Mouse (Mus musculus) heart, embryonic 11.5 days (tissue): Measurements from ENCODE around the gene Trappc3. TPM values are rescaled to one million over a fixed set of nuclear protein-coding genes. Genes with fewer than 3 reads are reported as not detected.

Experiments used
- ATAC-seq: fragments of 200-750 bp; cut with Nextera tagmentation; replicated peaks from 2 replicates; pipeline ENCODE4 v1.8.0; 2017; ENCODE audit warnings: moderate library complexity; ENCODE audit not compliant: insufficient number of reproducible peaks, low FRiP score, low TSS enrichment
- H3K27ac ChIP-seq: fragments of 300-500 bp; sonication (generic); 2 replicates; pipeline ENCODE4 v1.5.1; 2014; ENCODE audit warnings: mild to moderate bottlenecking, low read depth, low read length
- H3K27me3 ChIP-seq: fragments of 300-500 bp; sonication (generic); 2 replicates; pipeline ENCODE4 v1.6.1; 2014; ENCODE audit warnings: mild to moderate bottlenecking, low read length, mixed read lengths; ENCODE audit not compliant: control insufficient read depth, insufficient read depth
- H3K36me3 ChIP-seq: fragments of 300-500 bp; sonication (generic); 2 replicates; pipeline ENCODE4 v1.6.1; 2014; ENCODE audit warnings: mild to moderate bottlenecking, low read length, moderate library complexity, mixed read lengths; ENCODE audit not compliant: control insufficient read depth, insufficient read depth
- H3K4me1 ChIP-seq: fragments of 300-500 bp; sonication (generic); 2 replicates; pipeline ENCODE4 v1.6.1; 2014; ENCODE audit warnings: low read length; ENCODE audit not compliant: control insufficient read depth, insufficient read depth
- H3K4me2 ChIP-seq: fragments of 300-500 bp; sonication (generic); 2 replicates; pipeline ENCODE4 v1.6.1; 2014; ENCODE audit warnings: mild to moderate bottlenecking, moderate library complexity
- H3K4me3 ChIP-seq: fragments of 300-500 bp; sonication (generic); 2 replicates; pipeline ENCODE4 v1.5.1; 2014; ENCODE audit warnings: low read depth, low read length
- H3K9ac ChIP-seq: fragments of 300-500 bp; sonication (generic); 2 replicates; pipeline ENCODE4 v1.6.1; 2014; ENCODE audit warnings: mild to moderate bottlenecking, low read depth, low read length, moderate library complexity
- H3K9me3 ChIP-seq: fragments of 300-500 bp; sonication (generic); replicated peaks from 2 replicates; pipeline ENCODE4 v1.6.1; 2016; ENCODE audit warnings: low read length; ENCODE audit not compliant: control insufficient read depth
- WGBS: fragments of 180-500 bp; shearing (Covaris S2); extraction: QIAGEN DNeasy Blood & Tissue Kit; methylation state at CpG from one replicate; pipeline ENCODE4 v1.1.7; 2014; ENCODE audit not compliant: insufficient replicate concordance; 5-methylcytosine and 5-hydroxymethylcytosine counted together
- polyA plus RNA-seq: library from polyadenylated mRNA; unstranded; fragments of >200 nt; fragmentation: Nextera tagmentation; extraction: Ambion mirVana; gene quantifications from 2 replicates; pipeline ENCODE4 v1.2.1, GENCODE M21; 2014

The Trappc3 gene
- polyA plus RNA-seq, 1 experiment from 2014 or later = 11.0 TPM

- no peak for ATAC-seq
- Histone ChIP-seq H3K9ac (no peak overlapping the region), H3K27ac (no peak overlapping the region), H3K4me2 (no peak overlapping the region), H3K9me3 (no peaks in the 10 kb centered on the region), H3K4me3 (no peak overlapping the region), H3K36me3 (no peaks in the 10 kb centered on the region), H3K4me1 (peaks cover 7% of the 10 kb centered on the region; the same call in 1 of the 2 replicates), H3K27me3 (peaks cover 54% of the 10 kb centered on the region)
- WGBS = 70% methylated on average over 6 of the region's 6 CpGs
Observed at GRCm38 (mm10) chr4:126295152-126295551, 33.0 kb downstream of the Trappc3 start.

GRCm38 (mm10) chr4:126295937-126296336 is 33.8 kb downstream of the Trappc3 start:
- peaks cover 59% of the 10 kb centered on the region for H3K27me3 ChIP-seq
- H3K4me2 ChIP-seq = no peak overlapping the region
- no peaks in the 10 kb centered on the region for H3K36me3 ChIP-seq
- no peak overlapping the region for H3K4me3 ChIP-seq
- no peak overlapping the region for H3K27ac ChIP-seq
- no peak overlapping the region for H3K9ac ChIP-seq
- ATAC-seq = no peak
- 30% methylated on average over 4 of the region's 4 CpGs for WGBS
- peaks cover 11% of the 10 kb centered on the region for H3K4me1 ChIP-seq
- H3K9me3 ChIP-seq = no peaks in the 10 kb centered on the region

- H3K27ac ChIP-seq = no peak overlapping the region
- no peaks in the 10 kb centered on the region for H3K9me3 ChIP-seq
- H3K27me3 ChIP-seq = peaks cover 64% of the 10 kb centered on the region
- WGBS = under 1% methylated on average over 34 of the region's 34 CpGs
- H3K9ac ChIP-seq = peak overlapping the region; percentile 57
- no peak for ATAC-seq
- peak overlapping the region; percentile 68 for H3K4me2 ChIP-seq
- peaks cover 17% of the 10 kb centered on the region for H3K4me1 ChIP-seq
- H3K36me3 ChIP-seq = no peaks in the 10 kb centered on the region
- peak overlapping the region; percentile 26 for H3K4me3 ChIP-seq
Observed at GRCm38 (mm10) chr4:126296617-126297101, 34.5 kb downstream of the Trappc3 start.

- Histone ChIP-seq H3K4me3 (peak overlapping the region; percentile 40), H3K9ac (peak overlapping the region; percentile 28; the same call in 1 of the 2 replicates), H3K4me2 (peak overlapping the region; percentile 66), H3K36me3 (no peaks in the 10 kb centered on the region; the same call in 1 of the 2 replicates), H3K9me3 (no peaks in the 10 kb centered on the region), H3K4me1 (peaks cover 17% of the 10 kb centered on the region), H3K27ac (no peak overlapping the region), H3K27me3 (peaks cover 71% of the 10 kb centered on the region)
- under 1% methylated on average over 50 of the region's 50 CpGs for WGBS
- ATAC-seq = no peak
Observed at GRCm38 (mm10) chr4:126300916-126301583, 38.9 kb downstream of the Trappc3 start.

- ATAC-seq = no peak
- WGBS = 4% methylated on average over 27 of the region's 27 CpGs
Observed at GRCm38 (mm10) chr4:126301584-126302309, 39.6 kb downstream of the Trappc3 start.

GRCm38 (mm10) chr4:126303877-126304276 is 41.8 kb downstream of the Trappc3 start:
- H3K9ac ChIP-seq = no peak overlapping the region
- H3K27ac ChIP-seq = no peak overlapping the region
- no peaks in the 10 kb centered on the region; the same call in 1 of the 2 replicates for H3K36me3 ChIP-seq
- peaks cover 10% of the 10 kb centered on the region for H3K4me1 ChIP-seq
- peaks cover 45% of the 10 kb centered on the region for H3K27me3 ChIP-seq
- no peak overlapping the region for H3K4me2 ChIP-seq
- no peaks in the 10 kb centered on the region for H3K9me3 ChIP-seq
- WGBS = 59% methylated on average over 4 of the region's 4 CpGs
- no peak for ATAC-seq
- no peak overlapping the region for H3K4me3 ChIP-seq

More at GRCm38 (mm10) chr4:126301584-126302309, 39.6 kb downstream of the Trappc3 start:
- Histone ChIP-seq H3K4me3 (peak overlapping the region; percentile 40), H3K4me2 (peak overlapping the region; percentile 66), H3K27ac (no peak overlapping the region), H3K36me3 (no peaks in the 10 kb centered on the region; the same call in 1 of the 2 replicates), H3K4me1 (peaks cover 16% of the 10 kb centered on the region), H3K27me3 (peaks cover 65% of the 10 kb centered on the region), H3K9ac (peak overlapping the region; percentile 28; the same call in 1 of the 2 replicates), H3K9me3 (no peaks in the 10 kb centered on the region)

- Histone ChIP-seq H3K4me3 (no peak overlapping the region), H3K4me1 (peaks cover 14% of the 10 kb centered on the region), H3K9me3 (no peaks in the 10 kb centered on the region), H3K36me3 (no peaks in the 10 kb centered on the region; the same call in 1 of the 2 replicates), H3K9ac (no peak overlapping the region), H3K27me3 (peaks cover 32% of the 10 kb centered on the region), H3K27ac (no peak overlapping the region), H3K4me2 (no peak overlapping the region)
- WGBS = 87% methylated on average over 1 of the region's 1 CpGs
- no peak for ATAC-seq
Observed at GRCm38 (mm10) chr4:126305428-126305827, 43.3 kb downstream of the Trappc3 start.

- H3K27me3 ChIP-seq = peaks cover 26% of the 10 kb centered on the region
- no peak overlapping the region for H3K9ac ChIP-seq
- WGBS = 88% methylated on average over 6 of the region's 6 CpGs
- no peak overlapping the region for H3K27ac ChIP-seq
- H3K4me2 ChIP-seq = no peak overlapping the region
- peaks cover 9% of the 10 kb centered on the region for H3K4me1 ChIP-seq
- ATAC-seq = no peak
- H3K9me3 ChIP-seq = no peaks in the 10 kb centered on the region
- H3K36me3 ChIP-seq = no peaks in the 10 kb centered on the region; the same call in 1 of the 2 replicates
- H3K4me3 ChIP-seq = no peak overlapping the region
Observed at GRCm38 (mm10) chr4:126306058-126306457, 43.9 kb downstream of the Trappc3 start.
